Mouse (Mus musculus): Measurements from ENCODE around the gene Tbc1d1. TPM values are rescaled to one million over a fixed set of nuclear protein-coding genes. Genes with fewer than 3 reads are reported as not detected.

Tbc1d1 gene
- total RNA-seq, 1 experiment from 2014 or later: 27.3 TPM

GRCm38 (mm10) chr5:64393530-64393929 is 237.4 kb downstream of the Tbc1d1 start:
- ATAC-seq (replicated peaks in 1 of 2; ENCODE audit: insufficient read depth in 1 of 2, low FRiP score in 2 of 2, low TSS enrichment in 1 of 2, low read depth in 1 of 2, poor library complexity in 2 of 2, severe bottlenecking in 2 of 2): no peak

- ATAC-seq (replicated peaks in 1 of 2; ENCODE audit: insufficient read depth in 1 of 2, low FRiP score in 2 of 2, low TSS enrichment in 1 of 2, low read depth in 1 of 2, poor library complexity in 2 of 2, severe bottlenecking in 2 of 2): no peak
Measured at GRCm38 (mm10) chr5:64398155-64398554, 242.1 kb downstream of the Tbc1d1 start.

- no peak for ATAC-seq (replicated peaks in 1 of 2; ENCODE audit: insufficient read depth in 1 of 2, low FRiP score in 2 of 2, low TSS enrichment in 1 of 2, low read depth in 1 of 2, poor library complexity in 2 of 2, severe bottlenecking in 2 of 2)
Measured at GRCm38 (mm10) chr5:64400742-64401141, 244.6 kb downstream of the Tbc1d1 start.

Other genes with a start within 250 kb of the Tbc1d1 start
- 16.1 and 18.0 TPM in 2 replicates for gene Rell1, start 187.4 kb upstream of the Tbc1d1 start, total RNA-seq (2017)
- gene Pgm2, start 63.4 kb upstream of the Tbc1d1 start, total RNA-seq (2017): 33.4 and 35.9 TPM in 2 replicates

Measured in hematopoietic stem cell, adult 5-6 weeks (primary cell).